Mouse (Mus musculus): ENCODE data around the gene Slc24a3. TPM values are rescaled to one million over a fixed set of nuclear protein-coding genes. Genes with fewer than 3 reads are reported as not detected.

The Slc24a3 gene
- total and polyA plus RNA-seq, 2 experiments, result 0.09 to 0.33 TPM

DNA sequence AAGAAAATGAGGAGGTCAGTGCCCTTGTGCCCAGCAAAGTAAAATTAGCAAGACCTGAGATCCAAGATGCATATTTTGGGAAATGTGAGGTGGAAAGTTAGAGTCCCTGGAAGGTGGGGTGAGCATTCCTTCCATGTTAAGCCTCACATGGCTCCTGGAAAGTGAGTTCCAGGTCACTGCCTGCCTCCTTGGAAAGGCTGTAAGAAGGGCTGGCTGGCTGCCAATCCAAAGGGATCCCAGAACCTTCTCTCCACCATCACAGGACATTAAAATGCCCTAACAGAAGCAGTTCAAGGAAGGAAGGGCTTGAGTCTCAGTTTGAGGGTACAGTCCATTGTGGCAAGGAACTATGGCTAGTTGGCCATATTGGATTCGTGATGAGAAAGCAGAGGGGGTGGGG lies 359.6 kb downstream of the Slc24a3 start:
- WGBS, result 74% methylated on average over 1 of the region's 1 CpGs
- no peaks in the 10 kb centered on the region for H3K36me3 ChIP-seq (ENCODE audit: control insufficient read depth, insufficient read depth, low read length)
- H3K4me1 ChIP-seq (ENCODE audit: control insufficient read depth, insufficient read depth, low read length), result no peaks in the 10 kb centered on the region
- TF ChIP-seq POLR2A (IDR thresholded peaks at IDR 0.05; ENCODE audit: extremely low read depth, insufficient read depth, low read length) (no peak), CTCF (IDR thresholded peaks at IDR 0.05; ENCODE audit: low read depth, low read length) (no peak)
- H3K27me3 ChIP-seq (ENCODE audit: control insufficient read depth, insufficient read depth, low read length), result no peaks in the 10 kb centered on the region
- H3K9ac ChIP-seq (ENCODE audit: low read depth, low read length), result no peak overlapping the region
- no peak for DNase-seq (ENCODE audit: extremely low read depth, low read depth, low spot score)
- no peaks in the 10 kb centered on the region for H3K79me2 ChIP-seq (ENCODE audit: control insufficient read depth, insufficient read depth, low read length)
- H3K27ac ChIP-seq (replicated peaks; ENCODE audit: insufficient read depth, low read depth, low read length), result no peak overlapping the region
- H3K4me3 ChIP-seq (ENCODE audit: insufficient read depth, low read depth, low read length), result no peak overlapping the region

DNA sequence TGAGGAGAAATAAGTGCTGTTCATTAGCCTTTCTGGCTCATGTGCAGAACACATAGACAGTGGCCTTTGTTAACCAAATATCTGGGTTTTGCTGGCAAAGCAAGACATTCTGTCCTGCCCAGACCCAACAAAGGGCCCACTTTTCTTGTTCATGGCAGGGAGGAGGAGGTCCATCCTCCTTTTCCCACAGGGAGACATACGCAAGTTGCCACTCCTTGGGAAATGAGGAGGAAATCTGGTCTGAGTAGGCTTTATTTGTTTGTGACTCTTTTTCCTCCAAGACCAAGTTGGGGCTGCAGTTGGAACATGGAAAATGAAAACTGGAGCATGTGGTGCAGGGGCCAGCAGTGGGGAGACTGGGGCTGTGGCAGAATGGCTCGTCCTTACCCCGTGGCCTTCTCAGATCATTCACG lies 363.4 kb downstream of the Slc24a3 start:
- no peak overlapping the region for H3K9ac ChIP-seq (ENCODE audit: low read depth, low read length)
- TF ChIP-seq CTCF (IDR thresholded peaks at IDR 0.05; ENCODE audit: low read depth, low read length), result no peak
- TF ChIP-seq POLR2A (IDR thresholded peaks at IDR 0.05; ENCODE audit: extremely low read depth, insufficient read depth, low read length), result no peak
- H3K36me3 ChIP-seq (ENCODE audit: control insufficient read depth, insufficient read depth, low read length), result no peaks in the 10 kb centered on the region
- H3K4me1 ChIP-seq (ENCODE audit: control insufficient read depth, insufficient read depth, low read length), result no peaks in the 10 kb centered on the region
- DNase-seq (ENCODE audit: extremely low read depth, low read depth, low spot score), result no peak
- no peak overlapping the region for H3K27ac ChIP-seq (replicated peaks; ENCODE audit: insufficient read depth, low read depth, low read length)
- WGBS, result 92% methylated on average over 4 of the region's 4 CpGs
- no peaks in the 10 kb centered on the region for H3K27me3 ChIP-seq (ENCODE audit: control insufficient read depth, insufficient read depth, low read length)
- no peaks in the 10 kb centered on the region for H3K79me2 ChIP-seq (ENCODE audit: control insufficient read depth, insufficient read depth, low read length)
- no peak overlapping the region for H3K4me3 ChIP-seq (ENCODE audit: insufficient read depth, low read depth, low read length)

DNA sequence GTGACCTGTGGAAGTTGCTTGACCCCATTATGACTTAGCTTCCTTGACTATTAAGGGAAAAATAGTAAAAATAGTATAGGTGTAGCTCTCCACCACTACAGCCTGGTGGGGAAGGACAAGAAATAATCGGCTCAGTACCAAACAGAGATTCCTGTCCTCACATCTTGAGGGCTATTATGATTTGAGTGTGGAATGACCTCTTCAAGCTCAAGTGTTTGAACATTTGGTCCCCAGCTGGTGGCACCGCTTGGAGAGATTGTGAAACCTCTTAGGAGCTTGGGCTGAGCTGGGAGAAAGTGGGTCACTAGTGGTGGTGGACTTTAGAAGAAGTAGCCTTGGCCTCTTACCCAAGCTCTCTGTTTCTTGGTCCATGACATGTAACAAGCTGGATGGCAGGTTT lies 365.5 kb downstream of the Slc24a3 start:
- H3K4me1 ChIP-seq (ENCODE audit: control insufficient read depth, insufficient read depth, low read length), result no peaks in the 10 kb centered on the region
- WGBS, result 78% methylated on average over 2 of the region's 2 CpGs
- H3K27me3 ChIP-seq (ENCODE audit: control insufficient read depth, insufficient read depth, low read length), result no peaks in the 10 kb centered on the region
- TF ChIP-seq POLR2A (IDR thresholded peaks at IDR 0.05; ENCODE audit: extremely low read depth, insufficient read depth, low read length) (no peak), CTCF (IDR thresholded peaks at IDR 0.05; ENCODE audit: low read depth, low read length) (no peak)
- no peak for DNase-seq (ENCODE audit: extremely low read depth, low read depth, low spot score)
- H3K79me2 ChIP-seq (ENCODE audit: control insufficient read depth, insufficient read depth, low read length), result no peaks in the 10 kb centered on the region
- H3K36me3 ChIP-seq (ENCODE audit: control insufficient read depth, insufficient read depth, low read length), result no peaks in the 10 kb centered on the region
- no peak overlapping the region for H3K27ac ChIP-seq (replicated peaks; ENCODE audit: insufficient read depth, low read depth, low read length)
- no peak overlapping the region for H3K9ac ChIP-seq (ENCODE audit: low read depth, low read length)
- no peak overlapping the region for H3K4me3 ChIP-seq (ENCODE audit: insufficient read depth, low read depth, low read length)

DNA sequence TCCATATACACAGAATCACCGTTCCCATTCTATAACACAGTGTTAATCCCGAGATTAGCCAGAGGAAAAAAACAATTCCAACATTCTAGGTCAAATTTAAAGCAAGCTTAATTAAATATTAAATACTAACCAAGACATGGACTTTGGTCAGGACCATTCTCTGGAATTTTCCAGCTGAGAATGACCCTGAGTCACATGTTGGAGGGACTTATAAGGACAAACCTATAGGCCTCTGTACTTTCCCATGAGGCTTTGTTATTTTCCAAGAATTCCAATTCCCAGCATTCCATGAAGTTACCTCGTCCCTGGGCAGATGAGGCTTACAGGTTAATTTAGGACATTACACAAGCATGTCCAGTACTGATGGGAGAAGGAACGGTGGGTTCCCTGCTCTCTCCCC lies 367.8 kb downstream of the Slc24a3 start:
- Histone ChIP-seq H3K27ac (replicated peaks; ENCODE audit: insufficient read depth, low read depth, low read length) (no peak overlapping the region), H3K9ac (ENCODE audit: low read depth, low read length) (no peak overlapping the region), H3K4me3 (ENCODE audit: insufficient read depth, low read depth, low read length) (no peak overlapping the region), H3K27me3 (ENCODE audit: control insufficient read depth, insufficient read depth, low read length) (peaks cover 3% of the 10 kb centered on the region; the same call in 1 of the 2 replicates), H3K79me2 (ENCODE audit: control insufficient read depth, insufficient read depth, low read length) (no peaks in the 10 kb centered on the region), H3K4me1 (ENCODE audit: control insufficient read depth, insufficient read depth, low read length) (no peaks in the 10 kb centered on the region), H3K36me3 (ENCODE audit: control insufficient read depth, insufficient read depth, low read length) (no peaks in the 10 kb centered on the region)
- 80% methylated on average over 4 of the region's 4 CpGs for WGBS
- DNase-seq (ENCODE audit: extremely low read depth, low read depth, low spot score), result no peak
- TF ChIP-seq POLR2A (IDR thresholded peaks at IDR 0.05; ENCODE audit: extremely low read depth, insufficient read depth, low read length) (no peak), CTCF (IDR thresholded peaks at IDR 0.05; ENCODE audit: low read depth, low read length) (no peak)

DNA sequence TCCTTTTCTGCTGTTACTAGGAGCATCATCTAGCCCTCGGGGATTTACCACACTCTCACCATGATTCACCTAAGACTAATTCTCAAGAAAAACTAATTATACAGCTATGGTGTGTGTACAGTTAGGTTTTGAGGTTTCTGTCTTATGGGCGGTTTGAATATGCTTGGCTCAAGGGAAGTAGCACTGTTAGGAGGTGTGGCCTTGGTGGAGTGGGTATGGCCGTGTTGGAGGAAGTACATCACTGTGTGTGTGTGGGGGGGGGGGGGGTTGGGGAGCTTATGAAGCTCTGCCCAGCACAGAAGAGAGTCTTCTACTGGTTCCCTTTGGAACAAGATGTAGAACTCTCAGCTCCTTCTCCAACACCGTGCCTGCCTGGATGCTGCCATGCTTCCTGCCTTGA lies 368.2 kb downstream of the Slc24a3 start:
- WGBS, result 88% methylated on average over 4 of the region's 4 CpGs
- TF ChIP-seq POLR2A (IDR thresholded peaks at IDR 0.05; ENCODE audit: extremely low read depth, insufficient read depth, low read length), result no peak
- no peak for TF ChIP-seq CTCF (IDR thresholded peaks at IDR 0.05; ENCODE audit: low read depth, low read length)
- DNase-seq (ENCODE audit: extremely low read depth, low read depth, low spot score), result no peak

DNA sequence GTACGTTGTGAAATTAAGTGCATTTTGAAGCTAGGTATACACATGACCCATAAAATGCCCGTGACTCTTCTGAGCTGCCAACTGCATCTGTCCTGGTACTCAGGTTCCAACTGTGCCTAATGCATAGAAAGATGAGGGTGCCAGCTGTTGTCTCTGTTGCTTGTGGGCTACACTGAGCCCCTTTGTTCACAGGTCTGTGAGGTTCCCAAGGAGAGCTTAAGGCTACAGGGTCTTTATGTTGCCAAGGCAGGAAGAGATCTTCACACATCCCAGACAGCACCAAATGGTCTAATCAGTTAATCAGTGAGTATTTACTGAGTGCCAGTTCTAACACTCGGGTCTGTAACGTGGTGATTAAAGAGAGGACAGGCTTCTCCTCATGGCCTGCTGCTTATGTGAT lies 369.4 kb downstream of the Slc24a3 start:
- Histone ChIP-seq H3K27me3 (ENCODE audit: control insufficient read depth, insufficient read depth, low read length) (peaks cover 3% of the 10 kb centered on the region; the same call in 1 of the 2 replicates), H3K4me1 (ENCODE audit: control insufficient read depth, insufficient read depth, low read length) (no peaks in the 10 kb centered on the region), H3K9ac (ENCODE audit: low read depth, low read length) (no peak overlapping the region), H3K4me3 (ENCODE audit: insufficient read depth, low read depth, low read length) (no peak overlapping the region), H3K36me3 (ENCODE audit: control insufficient read depth, insufficient read depth, low read length) (no peaks in the 10 kb centered on the region), H3K79me2 (ENCODE audit: control insufficient read depth, insufficient read depth, low read length) (no peaks in the 10 kb centered on the region), H3K27ac (replicated peaks; ENCODE audit: insufficient read depth, low read depth, low read length) (no peak overlapping the region)
- 67% methylated on average over 4 of the region's 4 CpGs for WGBS
- DNase-seq (ENCODE audit: extremely low read depth, low read depth, low spot score), result no peak
- no peak for TF ChIP-seq CTCF (IDR thresholded peaks at IDR 0.05; ENCODE audit: low read depth, low read length)
- no peak for TF ChIP-seq POLR2A (IDR thresholded peaks at IDR 0.05; ENCODE audit: extremely low read depth, insufficient read depth, low read length)

More for the DNA sequence above, 368.2 kb downstream of the Slc24a3 start:
- Histone ChIP-seq H3K27me3 (ENCODE audit: control insufficient read depth, insufficient read depth, low read length) (peaks cover 3% of the 10 kb centered on the region; the same call in 1 of the 2 replicates), H3K27ac (replicated peaks; ENCODE audit: insufficient read depth, low read depth, low read length) (no peak overlapping the region), H3K4me3 (ENCODE audit: insufficient read depth, low read depth, low read length) (no peak overlapping the region), H3K9ac (ENCODE audit: low read depth, low read length) (no peak overlapping the region), H3K4me1 (ENCODE audit: control insufficient read depth, insufficient read depth, low read length) (no peaks in the 10 kb centered on the region), H3K36me3 (ENCODE audit: control insufficient read depth, insufficient read depth, low read length) (no peaks in the 10 kb centered on the region), H3K79me2 (ENCODE audit: control insufficient read depth, insufficient read depth, low read length) (no peaks in the 10 kb centered on the region)

Data from liver, adult 2 months (tissue).